Mouse (Mus musculus) CH12.LX (cell line): ENCODE measurements at regions not wholly inside any gene's neighbourhood (a gene's known extent, or its start where the extent isn't known, plus 50 kb on each side); places are given as distances from the start of the nearest gene placed in this dataset.

ENCODE experiments used
- CHD2 ChIP-seq: IDR thresholded peaks from 2 replicates; pipeline ENCODE4 v1.6.1; 2011; ENCODE audit warnings: low read length, improper control_type of control experiment
- CTCF ChIP-seq, 2 experiments: IDR thresholded peaks in 1 of 2; conservative IDR thresholded peaks in 1 of 2; 2 replicates each; pipeline ENCODE4 v1.5.1; 2011 to 2012; ENCODE audit warnings: low read depth in 2 of 2, low read length in 2 of 2, improper control_type of control experiment in 1 of 2, inconsistent platforms in 1 of 2, mild to moderate bottlenecking in 1 of 2, moderate library complexity in 1 of 2
- KAT2A ChIP-seq: IDR thresholded peaks from 2 replicates; pipeline ENCODE4 v1.6.1; 2012; ENCODE audit warnings: low read length, improper control_type of control experiment, inconsistent platforms; ENCODE audit not compliant: insufficient replicate concordance
- MAX ChIP-seq: IDR thresholded peaks from 2 replicates; pipeline ENCODE4 v1.6.1; 2011; ENCODE audit warnings: low read length, improper control_type of control experiment
- MAZ ChIP-seq: IDR thresholded peaks from 2 replicates; pipeline ENCODE4 v1.6.1; 2012; ENCODE audit warnings: low read depth, mild to moderate bottlenecking, inconsistent platforms, low read length, improper control_type of control experiment, moderate library complexity
- MEF2A ChIP-seq: IDR thresholded peaks from 2 replicates; pipeline ENCODE4 v1.6.1; 2014; ENCODE audit warnings: low read depth, mild to moderate bottlenecking, inconsistent platforms, low read length, improper control_type of control experiment, borderline replicate concordance
- PAX5 ChIP-seq: IDR thresholded peaks from 2 replicates; pipeline ENCODE4 v1.6.1; 2012; ENCODE audit warnings: low read length, inconsistent platforms, mixed read lengths
- POLR2A ChIP-seq: IDR thresholded peaks from 2 replicates; pipeline ENCODE4 v1.6.1; 2011; ENCODE audit warnings: low read depth, mild to moderate bottlenecking, improper control_type of control experiment, low read length
- SIN3A ChIP-seq: IDR thresholded peaks from 2 replicates; pipeline ENCODE4 v1.6.1; 2012; ENCODE audit warnings: low read length, improper control_type of control experiment, inconsistent platforms
- UBTF ChIP-seq: IDR thresholded peaks from 2 replicates; pipeline ENCODE4 v1.6.1; 2012; ENCODE audit warnings: low read depth, mild to moderate bottlenecking, inconsistent platforms, low read length, improper control_type of control experiment, moderate library complexity
- USF1 ChIP-seq: IDR thresholded peaks from 2 replicates; pipeline ENCODE4 v1.6.1; 2014; ENCODE audit warnings: low read depth, mild to moderate bottlenecking, inconsistent platforms, low read length, improper control_type of control experiment

DNA sequence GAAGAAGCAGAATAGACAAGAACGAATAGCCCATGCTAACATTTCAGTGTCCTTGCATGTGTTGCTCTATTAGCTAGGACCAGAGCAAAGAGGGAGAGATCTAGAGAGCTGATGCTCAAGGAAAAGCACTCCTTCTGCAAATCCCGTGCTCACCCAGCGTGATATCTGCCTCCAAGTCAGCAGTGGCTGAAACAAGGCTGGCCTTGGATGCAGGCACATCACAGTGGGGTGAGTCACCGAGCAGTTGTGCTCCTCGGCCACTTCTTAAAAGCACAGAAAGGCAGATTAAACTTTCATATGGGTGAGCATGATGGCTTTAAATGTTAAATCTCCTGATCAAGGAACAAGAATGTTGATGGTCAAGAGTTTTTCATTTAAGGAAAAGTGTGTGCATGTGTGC is 82.3 kb upstream of the Htr2a start:
- no peak for TF ChIP-seq USF1
- no peak for TF ChIP-seq PAX5
- no peak for TF ChIP-seq MEF2A
- TF ChIP-seq KAT2A, result no peak
- TF ChIP-seq CHD2, result no peak
- no peak for TF ChIP-seq MAZ
- no peak for TF ChIP-seq MAX
- TF ChIP-seq UBTF, result no peak
- no peak for TF ChIP-seq POLR2A
- TF ChIP-seq CTCF (conservative IDR thresholded peaks at IDR 0.05 in 1 of 2, IDR thresholded peaks at IDR 0.05 in 1 of 2; ENCODE audit: low read depth in 2 of 2, low read length in 2 of 2), result no peak
- TF ChIP-seq SIN3A, result no peak
